Mouse (Mus musculus) bone marrow macrophage, adult 2 months (primary cell): Measurements from ENCODE around the gene Atp5d.

Experiments used
- CTCF ChIP-seq: IDR thresholded peaks from 2 replicates; pipeline ENCODE4 v1.5.1; 2012; ENCODE audit warnings: low read depth, mild to moderate bottlenecking, low read length, moderate library complexity
- POLR2A ChIP-seq: IDR thresholded peaks from 2 replicates; pipeline ENCODE4 v1.6.1; 2012; ENCODE audit warnings: mild to moderate bottlenecking, low read depth, low read length, borderline replicate concordance

DNA sequence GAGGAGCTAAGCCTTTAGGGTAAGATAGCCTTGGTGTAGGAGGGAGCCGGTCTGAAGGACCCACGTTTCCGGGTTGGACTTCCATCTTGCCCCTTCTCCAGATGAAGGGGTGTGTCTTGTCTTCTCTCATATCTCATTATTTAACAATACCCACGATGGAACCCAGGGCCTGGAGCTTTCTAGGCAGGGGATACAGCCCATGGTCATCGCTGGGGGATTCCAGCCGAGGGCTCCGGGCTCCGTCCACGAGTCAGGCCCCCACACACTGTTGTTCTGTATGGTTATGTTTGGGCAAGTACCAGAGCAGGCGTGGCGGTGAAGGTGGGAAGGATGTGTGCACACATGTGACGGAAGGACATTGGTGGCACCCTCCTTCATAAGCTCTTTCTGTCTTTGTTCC lies 5.7 kb downstream of the Atp5d start:
- TF ChIP-seq CTCF (no peak), POLR2A (no peak)
